Mouse (Mus musculus) heart, embryonic 15.5 days (tissue): ENCODE data around the gene Sertad3. TPM values are rescaled to one million over a fixed set of nuclear protein-coding genes. Genes with fewer than 3 reads are reported as not detected.
"Not testable (repeated sequence)": the region's sequence is repeated elsewhere in the genome, so short reads cannot be mapped to it uniquely, and the experiment has no call there.

Experiments
- ATAC-seq: fragments of 200-750 bp; cut with Nextera tagmentation; replicated peaks from 2 replicates; pipeline ENCODE4 v1.8.0; 2017; ENCODE audit warnings: low read depth, moderate TSS enrichment; ENCODE audit not compliant: insufficient number of reproducible peaks, insufficient read depth, low FRiP score
- H3K27ac ChIP-seq: fragments of 300-500 bp; sonication (generic); 2 replicates; pipeline ENCODE4 v1.5.1; 2015; ENCODE audit warnings: mild to moderate bottlenecking, inconsistent platforms
- H3K27me3 ChIP-seq: fragments of 300-500 bp; sonication (generic); 2 replicates; pipeline ENCODE4 v1.6.1; 2015; ENCODE audit warnings: inconsistent platforms
- H3K36me3 ChIP-seq: fragments of 300-500 bp; sonication (generic); 2 replicates; pipeline ENCODE4 v1.6.1; 2015; ENCODE audit warnings: mild to moderate bottlenecking, inconsistent platforms
- H3K4me1 ChIP-seq: fragments of 300-500 bp; sonication (generic); replicated peaks from 2 replicates; pipeline ENCODE4 v1.6.1; 2015; ENCODE audit warnings: inconsistent platforms
- H3K4me2 ChIP-seq: fragments of 300-500 bp; sonication (generic); 2 replicates; pipeline ENCODE4 v1.6.1; 2015; ENCODE audit warnings: inconsistent platforms, mild to moderate bottlenecking, moderate library complexity
- H3K4me3 ChIP-seq: fragments of 300-500 bp; sonication (generic); 2 replicates; pipeline ENCODE4 v1.5.1; 2015; ENCODE audit warnings: mild to moderate bottlenecking, inconsistent platforms
- H3K9ac ChIP-seq: fragments of 300-500 bp; sonication (generic); 2 replicates; pipeline ENCODE4 v1.6.1; 2015; ENCODE audit warnings: mild to moderate bottlenecking, inconsistent platforms
- H3K9me3 ChIP-seq: fragments of 300-500 bp; sonication (generic); replicated peaks from 2 replicates; pipeline ENCODE4 v1.6.1; 2016; ENCODE audit warnings: inconsistent platforms
- WGBS: fragments of 180-500 bp; shearing (Covaris S2); methylation state at CpG from one replicate; pipeline ENCODE4 v1.1.7; 2015; ENCODE audit warnings: mixed read lengths; 5-methylcytosine and 5-hydroxymethylcytosine counted together
- polyA plus RNA-seq: library from polyadenylated mRNA; unstranded; fragments of >200 nt; fragmentation: Nextera tagmentation; extraction: Ambion mirVana; gene quantifications from 2 replicates; pipeline ENCODE4 v1.2.1, GENCODE M21; 2015

The Sertad3 gene
- polyA plus RNA-seq, 1 experiment from 2014 or later = 19.0 TPM

GRCm38 (mm10) chr7:27486102-27486769, 12.7 kb downstream of the Sertad3 start:
- Histone ChIP-seq H3K4me3 (peak overlapping the region; percentile 92), H3K27ac (peak overlapping the region; percentile 99), H3K9ac (peak overlapping the region; percentile 52), H3K27me3 (no peaks in the 10 kb centered on the region), H3K4me1 (peaks cover 43% of the 10 kb centered on the region), H3K9me3 (no peaks in the 10 kb centered on the region), H3K4me2 (peak overlapping the region; percentile 82), H3K36me3 (peaks cover 9% of the 10 kb centered on the region)
- no peak for ATAC-seq
- 4% methylated on average over 13 of the region's 13 CpGs for WGBS

GRCm38 (mm10) chr7:27486770-27487697, 13.5 kb downstream of the Sertad3 start, which contains the start of gene Sertad1:
Sertad1 (plus strand) TSS chr7:27486910.
- ATAC-seq = peak; percentile 89
- Histone ChIP-seq H3K9me3 (no peaks in the 10 kb centered on the region), H3K9ac (peak within 1 kb of the TSS; percentile 97), H3K36me3 (peaks cover 9% of the 10 kb centered on the region), H3K27me3 (no peaks in the 10 kb centered on the region), H3K27ac (peak within 1 kb of the TSS; percentile 99), H3K4me3 (peak within 1 kb of the TSS; percentile 92), H3K4me1 (peaks cover 45% of the 10 kb centered on the region), H3K4me2 (peak within 1 kb of the TSS; percentile 82)
- WGBS = under 1% methylated on average over 80 of the region's 80 CpGs

GRCm38 (mm10) chr7:27487740-27488268, 14.2 kb downstream of the Sertad3 start:
- ATAC-seq = no peak
- no peaks in the 10 kb centered on the region for H3K27me3 ChIP-seq
- peak overlapping the region; percentile 97 for H3K9ac ChIP-seq
- under 1% methylated on average over 13 of the region's 13 CpGs for WGBS
- peak overlapping the region; percentile 99 for H3K27ac ChIP-seq
- H3K36me3 ChIP-seq = peaks cover 9% of the 10 kb centered on the region
- H3K4me2 ChIP-seq = peak overlapping the region; percentile 82
- no peaks in the 10 kb centered on the region for H3K9me3 ChIP-seq
- peaks cover 49% of the 10 kb centered on the region for H3K4me1 ChIP-seq
- H3K4me3 ChIP-seq = peak overlapping the region; percentile 92

GRCm38 (mm10) chr7:27489270-27489869, 15.8 kb downstream of the Sertad3 start:
- H3K9me3 ChIP-seq = no peaks in the 10 kb centered on the region
- H3K27ac ChIP-seq = peak overlapping the region; percentile 97
- peak overlapping the region; percentile 62; the same call in 1 of the 2 replicates for H3K4me2 ChIP-seq
- H3K4me1 ChIP-seq = peaks cover 49% of the 10 kb centered on the region
- WGBS = 86% methylated on average over 25 of the region's 25 CpGs
- H3K36me3 ChIP-seq = peaks cover 9% of the 10 kb centered on the region
- H3K9ac ChIP-seq = no peak overlapping the region
- H3K27me3 ChIP-seq = no peaks in the 10 kb centered on the region
- no peak overlapping the region for H3K4me3 ChIP-seq
- no peak for ATAC-seq

- no peak for ATAC-seq
- 18% methylated on average over 4 of the region's 4 CpGs for WGBS
- H3K27ac ChIP-seq = peak overlapping the region; percentile 97
- H3K4me2 ChIP-seq = peak overlapping the region; percentile 62
- H3K4me3 ChIP-seq = peak overlapping the region; percentile 41
- peaks cover 49% of the 10 kb centered on the region for H3K4me1 ChIP-seq
- H3K9me3 ChIP-seq = no peaks in the 10 kb centered on the region
- no peaks in the 10 kb centered on the region for H3K27me3 ChIP-seq
- H3K36me3 ChIP-seq = peaks cover 9% of the 10 kb centered on the region
- H3K9ac ChIP-seq = peak overlapping the region; percentile 56
Observed at GRCm38 (mm10) chr7:27490227-27490542, 16.6 kb downstream of the Sertad3 start.

- H3K9me3 ChIP-seq = no peaks in the 10 kb centered on the region
- H3K4me2 ChIP-seq = peak overlapping the region; percentile 62
- H3K36me3 ChIP-seq = peaks cover 9% of the 10 kb centered on the region
- peak overlapping the region; percentile 41 for H3K4me3 ChIP-seq
- H3K27me3 ChIP-seq = no peaks in the 10 kb centered on the region
- H3K27ac ChIP-seq = peak overlapping the region; percentile 97
- peaks cover 44% of the 10 kb centered on the region for H3K4me1 ChIP-seq
- H3K9ac ChIP-seq = peak overlapping the region; percentile 56
- ATAC-seq = peak; percentile 82
- WGBS = 1% methylated on average over 26 of the region's 33 CpGs
Observed at GRCm38 (mm10) chr7:27490543-27491329, 17.2 kb downstream of the Sertad3 start.

- Histone ChIP-seq H3K4me3 (no peak overlapping the region), H3K27ac (peak overlapping the region; percentile 97), H3K4me2 (peak overlapping the region; percentile 44), H3K27me3 (no peaks in the 10 kb centered on the region), H3K9me3 (no peaks in the 10 kb centered on the region), H3K36me3 (peaks cover 9% of the 10 kb centered on the region), H3K4me1 (peaks cover 44% of the 10 kb centered on the region), H3K9ac (no peak overlapping the region; the same call in 1 of the 2 replicates)
- WGBS = 43% methylated on average over 7 of the region's 7 CpGs
- ATAC-seq = no peak
Observed at GRCm38 (mm10) chr7:27491856-27492255, 18.3 kb downstream of the Sertad3 start.

GRCm38 (mm10) chr7:27493022-27493421, 19.5 kb downstream of the Sertad3 start:
- H3K9me3 ChIP-seq = no peaks in the 10 kb centered on the region
- H3K4me2 ChIP-seq = no peak overlapping the region
- H3K9ac ChIP-seq = no peak overlapping the region
- 55% methylated on average over 3 of the region's 3 CpGs for WGBS
- no peak for ATAC-seq
- H3K4me3 ChIP-seq = no peak overlapping the region
- no peaks in the 10 kb centered on the region for H3K27me3 ChIP-seq
- H3K36me3 ChIP-seq = peaks cover 9% of the 10 kb centered on the region
- peak overlapping the region; percentile 97 for H3K27ac ChIP-seq
- peaks cover 48% of the 10 kb centered on the region for H3K4me1 ChIP-seq

- no peak for ATAC-seq
- no peaks in the 10 kb centered on the region for H3K27me3 ChIP-seq
- no peak overlapping the region for H3K4me3 ChIP-seq
- H3K36me3 ChIP-seq = peaks cover 9% of the 10 kb centered on the region
- no peak overlapping the region for H3K9ac ChIP-seq
- H3K9me3 ChIP-seq = no peaks in the 10 kb centered on the region
- WGBS = 80% methylated on average over 5 of the region's 5 CpGs
- no peak overlapping the region for H3K4me2 ChIP-seq
- peaks cover 43% of the 10 kb centered on the region for H3K4me1 ChIP-seq
- H3K27ac ChIP-seq = peak overlapping the region; percentile 97; the same call in 1 of the 2 replicates
Observed at GRCm38 (mm10) chr7:27493450-27493849, 19.9 kb downstream of the Sertad3 start.

- H3K4me1 ChIP-seq = peaks cover 30% of the 10 kb centered on the region
- ATAC-seq, H3K27me3 ChIP-seq, H3K4me2 ChIP-seq, H3K4me3 ChIP-seq, H3K9ac ChIP-seq, H3K27ac ChIP-seq, H3K9me3 ChIP-seq, H3K36me3 ChIP-seq: not testable (repeated sequence)
- WGBS = 82% methylated on average over 9 of the region's 9 CpGs
Observed at GRCm38 (mm10) chr7:27494659-27495367, 21.2 kb downstream of the Sertad3 start.
